Mouse (Mus musculus): ENCODE results near the gene Rgs7.

- TF ChIP-seq CTCF (IDR thresholded peaks at IDR 0.05; ENCODE audit: control insufficient read depth, insufficient read depth, insufficient read length) (no peak), MYOD1 (IDR thresholded peaks at IDR 0.05; ENCODE audit: control insufficient read depth, insufficient read length, low read depth) (no peak)
Observed at GRCm38 (mm10) chr1:175195806-175196205, 296.5 kb downstream of the Rgs7 start.

All from C2C12 (cell line).